Mouse (Mus musculus) inflammation-experienced regulatory T-cells, adult 6 months (primary cell): ENCODE data around the gene Zfp580. TPM values are rescaled to one million over a fixed set of nuclear protein-coding genes. Genes with fewer than 3 reads are reported as not detected.
"Not testable (repeated sequence)": the region's sequence is repeated elsewhere in the genome, so short reads cannot be mapped to it uniquely, and the experiment has no call there.

Source experiments
- ATAC-seq: one replicate; pipeline ENCODE4 v1.8.0; 2017
- polyA plus RNA-seq, 3 experiments: library from polyadenylated mRNA; unstranded; fragments of 100-300 nt; shearing (Covaris generic); gene quantifications; one replicate each; pipeline ENCODE4 v1.2.1; 2017

Gene Zfp580
- polyA plus RNA-seq, 3 experiments from 2014 or later: 0.77 to 1.3 (median 0.93) TPM

GRCm38 (mm10) chr7:5073586-5073985, 22.2 kb downstream of the Zfp580 start:
- no peak for ATAC-seq

- no peak for ATAC-seq
These were observed 23.6 kb downstream of the Zfp580 start for GRCm38 (mm10) chr7:5074984-5075383.

- no peak for ATAC-seq
These were observed 25.6 kb downstream of the Zfp580 start for GRCm38 (mm10) chr7:5076931-5077330.

DNA sequence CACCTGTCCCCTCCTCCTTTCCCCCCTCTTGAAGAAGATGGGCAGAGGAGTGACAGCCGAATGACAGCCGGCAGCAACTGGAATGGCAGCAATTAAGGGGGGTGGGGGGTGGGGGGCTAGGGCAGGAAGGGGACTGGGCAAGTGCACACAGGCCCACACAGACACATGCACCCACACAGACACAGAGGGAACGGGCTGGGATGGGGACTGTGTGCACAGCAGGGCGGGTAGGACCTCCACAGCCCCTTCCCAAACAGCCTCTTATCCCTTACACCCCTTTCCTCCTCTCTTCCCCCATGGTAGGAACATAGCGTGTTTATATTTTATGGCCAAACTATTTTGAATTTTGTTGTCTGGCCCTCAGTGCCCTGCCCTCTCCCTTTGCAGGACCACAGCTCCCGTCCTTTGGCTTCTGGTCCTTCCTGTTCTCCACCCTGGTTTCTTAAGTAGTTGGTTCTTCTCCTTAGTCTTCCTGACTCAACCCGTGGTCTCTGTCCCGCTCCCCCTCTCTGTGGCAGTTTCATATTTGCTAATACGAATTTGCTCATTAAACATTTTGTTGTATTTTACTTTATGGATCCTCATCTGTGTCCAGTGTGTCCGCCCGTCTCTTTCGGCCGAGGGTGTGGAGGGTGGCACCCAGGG, 28.1 kb downstream of the Zfp580 start:
- ATAC-seq: not testable (repeated sequence)

DNA sequence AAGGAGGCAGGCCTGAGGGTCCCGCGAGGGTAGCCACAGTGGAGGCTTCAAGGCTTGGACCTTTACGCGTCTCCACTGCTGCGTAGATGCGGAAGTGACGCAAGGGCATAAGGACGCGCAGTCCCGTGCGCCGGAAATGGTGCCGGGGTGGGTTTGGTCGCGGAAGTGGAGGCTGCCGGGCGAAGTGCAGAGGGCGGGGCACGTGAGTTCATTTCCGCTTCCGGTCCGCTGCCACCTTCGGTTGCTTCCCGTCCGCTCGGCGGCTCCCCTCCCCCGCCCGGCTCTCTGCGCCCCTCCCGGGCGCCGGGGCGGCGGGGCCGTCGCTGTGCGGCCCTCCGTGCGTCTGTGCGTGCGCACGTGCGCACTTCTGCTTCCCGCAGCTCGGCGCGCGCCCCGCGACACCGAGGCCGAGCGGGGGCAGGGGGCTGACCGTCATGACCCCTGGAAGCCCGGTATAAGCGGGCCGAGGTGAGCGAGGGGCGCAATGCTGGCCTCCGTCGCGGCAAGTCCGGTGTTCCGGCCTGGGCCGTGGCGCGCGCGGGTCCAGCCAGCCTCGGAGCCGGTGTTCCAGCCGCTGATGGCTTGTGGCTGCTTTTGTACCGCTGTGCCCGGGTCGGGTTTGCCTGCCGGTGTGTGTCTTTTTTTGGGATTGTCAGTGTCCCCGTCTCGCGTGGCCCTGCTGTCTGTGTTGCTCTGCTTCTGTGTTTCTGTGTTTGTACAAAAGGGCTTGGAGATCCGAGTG, 28.8 kb downstream of the Zfp580 start, which contains the start of gene Epn1:
Epn1 (plus strand) TSS at position 226 of the 742 bp plus-strand sequence.
- peak; percentile 98 for ATAC-seq

DNA sequence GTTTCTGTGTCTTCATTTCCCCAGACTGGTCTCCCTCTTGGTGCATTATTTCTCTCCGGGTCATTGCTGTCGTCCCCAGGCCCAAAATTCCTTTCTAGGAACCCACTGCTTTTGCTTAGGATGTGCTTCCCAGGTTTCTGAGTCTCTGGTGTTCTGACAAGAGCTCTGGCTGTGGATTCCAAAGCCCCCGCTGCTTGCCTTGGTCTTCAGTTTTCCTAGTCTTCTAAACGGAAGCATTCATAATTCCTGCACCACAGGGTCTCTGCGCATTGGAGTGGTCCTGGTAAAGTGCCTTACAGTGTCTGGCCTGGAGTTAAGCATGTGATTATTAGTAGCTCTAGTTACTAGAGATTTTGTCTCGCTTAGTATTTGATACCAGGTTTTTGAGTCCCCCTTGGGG, 29.5 kb downstream of the Zfp580 start:
- ATAC-seq: no peak

- ATAC-seq: no peak
These were observed 29.9 kb downstream of the Zfp580 start for GRCm38 (mm10) chr7:5081241-5081640.

DNA sequence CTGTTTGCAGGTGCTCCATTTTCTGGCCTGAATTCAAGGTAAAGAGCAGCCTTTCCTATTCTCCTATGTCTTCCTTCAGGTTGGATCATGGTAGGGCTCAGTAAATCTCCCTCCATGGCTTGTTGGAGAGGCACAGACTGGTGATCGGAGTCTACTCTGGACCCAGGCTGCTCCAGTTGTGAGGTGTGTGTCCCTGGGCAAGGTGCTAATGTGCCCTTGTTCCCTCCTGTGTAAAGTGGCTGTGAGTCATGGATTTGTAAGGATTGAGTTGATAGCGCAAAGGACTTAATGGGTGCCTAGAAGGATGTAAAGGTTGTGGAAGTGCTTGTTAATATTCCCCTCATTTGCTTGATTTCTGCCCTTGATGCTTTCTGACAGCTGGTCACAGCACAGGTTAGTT, 30.6 kb downstream of the Zfp580 start:
- no peak for ATAC-seq

- ATAC-seq: no peak
These were observed 32.2 kb downstream of the Zfp580 start for GRCm38 (mm10) chr7:5083325-5084105.

GRCm38 (mm10) chr7:5085512-5085911, 34.2 kb downstream of the Zfp580 start:
- ATAC-seq: no peak

- ATAC-seq: no peak
These were observed 35.6 kb downstream of the Zfp580 start for GRCm38 (mm10) chr7:5086921-5087440.

- ATAC-seq: no peak
These were observed 36.5 kb downstream of the Zfp580 start for GRCm38 (mm10) chr7:5087886-5088285.

DNA sequence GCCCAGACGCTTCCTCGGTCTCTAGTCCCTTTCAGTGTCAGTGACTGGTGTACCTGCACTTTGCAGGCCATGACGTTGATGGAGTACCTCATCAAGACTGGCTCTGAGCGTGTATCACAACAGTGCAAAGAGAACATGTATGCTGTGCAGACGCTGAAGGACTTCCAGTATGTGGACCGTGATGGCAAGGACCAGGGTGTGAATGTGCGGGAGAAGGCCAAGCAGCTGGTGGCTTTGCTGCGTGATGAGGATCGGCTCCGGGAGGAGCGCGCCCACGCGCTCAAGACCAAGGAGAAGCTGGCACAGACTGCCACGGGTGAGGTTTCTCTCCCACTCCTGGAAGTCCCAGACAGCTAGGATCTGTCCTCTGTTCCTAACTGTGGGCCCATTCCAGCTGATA, 38.5 kb downstream of the Zfp580 start:
- no peak for ATAC-seq

- ATAC-seq: no peak
These were observed 39.8 kb downstream of the Zfp580 start for GRCm38 (mm10) chr7:5091008-5091728.

GRCm38 (mm10) chr7:5092381-5092780, 41.0 kb downstream of the Zfp580 start:
- ATAC-seq: no peak

GRCm38 (mm10) chr7:5092831-5093510, 41.6 kb downstream of the Zfp580 start:
- ATAC-seq: no peak

DNA sequence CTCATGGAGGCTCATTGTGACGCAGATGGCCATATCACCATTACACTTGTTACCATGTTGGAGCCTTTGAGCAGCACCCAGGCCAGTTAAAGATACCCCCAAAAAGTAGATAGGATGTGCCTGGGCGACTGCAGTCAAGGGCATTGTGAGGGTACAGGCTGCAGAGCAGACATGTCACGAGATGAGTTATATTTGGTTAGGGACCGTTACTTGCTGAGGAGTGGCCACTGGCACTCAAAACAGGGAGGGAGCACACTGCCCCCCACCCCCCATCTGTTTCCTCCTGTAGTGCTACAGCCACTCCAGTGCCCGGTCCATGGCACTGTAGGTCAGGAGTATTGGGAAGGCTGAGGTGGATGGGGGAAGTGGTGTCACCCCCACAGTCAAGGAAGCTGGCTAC, 47.4 kb downstream of the Zfp580 start:
- no peak for ATAC-seq

GRCm38 (mm10) chr7:5099796-5100195, 48.5 kb downstream of the Zfp580 start:
- ATAC-seq: no peak

DNA sequence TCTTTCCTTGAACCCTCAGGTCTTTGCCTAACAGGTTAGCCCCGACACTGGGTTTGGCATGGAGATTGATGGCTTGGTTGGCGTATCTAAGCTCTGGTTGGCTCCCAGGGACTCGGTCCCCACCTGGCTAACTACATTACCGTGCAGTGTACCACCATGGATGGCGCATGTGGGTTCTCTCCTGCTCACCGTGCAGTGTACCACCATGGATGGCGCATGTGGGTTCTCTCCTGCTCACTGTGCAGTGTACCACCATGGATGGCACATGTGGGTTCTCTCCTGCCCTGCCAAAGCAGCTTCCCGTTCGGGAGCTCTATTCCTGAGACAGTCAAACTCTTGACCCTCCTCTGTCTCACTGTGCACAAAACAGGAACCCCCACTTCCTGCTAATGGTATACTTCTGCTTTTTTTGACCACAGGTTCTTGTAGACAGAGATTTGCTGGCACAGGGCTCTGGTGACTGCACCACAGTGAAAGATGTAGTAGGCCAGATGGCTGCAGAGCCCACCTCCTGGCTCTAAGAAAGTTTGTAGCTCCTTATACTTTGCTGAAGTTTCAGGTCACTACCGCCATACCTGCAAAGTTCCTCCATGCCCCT, 49.8 kb downstream of the Zfp580 start:
- no peak for ATAC-seq

GRCm38 (mm10) chr7:5102564-5102963, 51.2 kb downstream of the Zfp580 start:
- ATAC-seq: no peak
